Comparison of ENCODE assay signal across 23 mouse cellular contexts in the genomic region with DNA sequence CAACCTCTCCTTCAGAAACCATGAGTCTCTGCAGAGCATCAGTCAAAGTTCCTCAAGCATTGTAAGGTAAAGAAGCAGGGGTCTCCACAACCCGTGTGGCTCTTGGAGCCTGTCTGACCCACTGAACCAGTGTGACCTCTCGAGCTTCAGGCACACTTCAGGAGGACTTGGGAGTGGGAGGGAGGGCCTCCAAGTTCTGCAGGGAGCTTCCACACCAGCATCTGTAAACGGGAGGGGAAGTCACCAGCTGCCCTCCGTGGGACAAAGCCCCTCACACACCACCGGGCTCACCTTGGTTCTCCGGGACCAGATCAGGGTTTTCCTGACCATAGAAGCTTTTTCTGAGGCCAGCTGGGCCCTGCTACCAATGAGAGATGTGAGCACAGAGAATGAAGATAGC. TPM values are rescaled to one million over a fixed set of nuclear protein-coding genes. Genes with fewer than 3 reads are reported as not detected.
DNase-seq lines count a peak whose midpoint lies in the region; ATAC-seq and TF ChIP-seq lines count a peak whose summit lies in the region.
"Had no signal": no experiment of that assay in that cellular context is flagged by ENCODE, and none has a peak within 500 bp of the region (broad histone marks: within the 10 kb centered on the region; RNA-seq: fewer than 3 reads in every experiment).

No protein-coding gene starts in this region.

- no peak for TF ChIP-seq POLR2A in heart, adult 2 months (IDR thresholded peaks at IDR 0.05; ENCODE audit: insufficient read depth, low read depth, low read length)
- TF ChIP-seq POLR2A in bone marrow macrophage, adult 2 months (IDR thresholded peaks at IDR 0.05; ENCODE audit: borderline replicate concordance, low read depth, low read length): no peak

- no peak for TF ChIP-seq EP300 in heart, adult 2 months (IDR thresholded peaks at IDR 0.05; ENCODE audit: insufficient read depth, low read depth, low read length)
- no peak for TF ChIP-seq EP300 in lung, postnatal 0 days (IDR thresholded peaks at IDR 0.05)

- H3K4me1 ChIP-seq in heart, adult 2 months (ENCODE audit: control insufficient read depth, insufficient read depth, low read length): peaks cover 6% of the 10 kb centered on the region
- no peaks in the 10 kb centered on the region for H3K4me1 ChIP-seq in lung, postnatal 0 days (ENCODE audit: insufficient read depth, low read depth, low read length)
- H3K4me1 ChIP-seq in bone marrow macrophage, adult 2 months (ENCODE audit: control insufficient read depth, insufficient read depth, low read length): peaks cover 13% of the 10 kb centered on the region
- H3K4me1 ChIP-seq: forebrain, embryonic 15.5 days; heart, embryonic 13.5 days; limb, embryonic 15.5 days had no signal

- H3K36me3 ChIP-seq in heart, adult 2 months (ENCODE audit: control insufficient read depth, insufficient read depth, low read length): no peaks in the 10 kb centered on the region
- no peaks in the 10 kb centered on the region for H3K36me3 ChIP-seq in lung, postnatal 0 days (ENCODE audit: insufficient read depth, low read length)
- H3K36me3 ChIP-seq in macrophage (ENCODE audit: inconsistent target): no peaks in the 10 kb centered on the region
- H3K36me3 ChIP-seq: embryonic facial prominence, embryonic 13.5 days; forebrain, embryonic 15.5 days; heart, embryonic 13.5 days; limb, embryonic 15.5 days; midbrain, embryonic 12.5 days had no signal

- no peaks in the 10 kb centered on the region for H3K79me2 ChIP-seq in heart, adult 2 months (replicated peaks; ENCODE audit: control insufficient read depth, insufficient read depth, low read length)
- no peaks in the 10 kb centered on the region for H3K79me2 ChIP-seq in macrophage (ENCODE audit: inconsistent target)

- intact Hi-C loops in heart, adult 2 months (cut with DNase I): no loop called here

- 62% methylated on average over 6 of the region's 6 CpGs for WGBS in heart, adult 2 months
- WGBS in lung, postnatal 0 days: 51% methylated on average over 6 of the region's 6 CpGs
- WGBS in macrophage (ENCODE audit: missing documents): 24% methylated on average over 6 of the region's 6 CpGs

- H3K27ac ChIP-seq in heart, adult 2 months: no peak overlapping the region
- H3K27ac ChIP-seq in lung, postnatal 0 days (ENCODE audit: low read length): peak overlapping the region; percentile 55
- H3K27ac ChIP-seq in bone marrow macrophage, adult 2 months (ENCODE audit: insufficient read depth, low read depth, low read length): peak overlapping the region; percentile 82
- peak overlapping the region; percentile 78 for H3K27ac ChIP-seq in macrophage
- H3K27ac ChIP-seq: embryonic facial prominence, embryonic 13.5 days; forebrain, embryonic 15.5 days; heart, embryonic 13.5 days; limb, embryonic 15.5 days; midbrain, embryonic 12.5 days had no signal

- H3K9ac ChIP-seq in heart, adult 2 months (ENCODE audit: low read depth, low read length): no peak overlapping the region
- H3K9ac ChIP-seq in lung, postnatal 0 days (replicated peaks; ENCODE audit: low read depth): no peak overlapping the region
- H3K9ac ChIP-seq: embryonic facial prominence, embryonic 13.5 days; forebrain, embryonic 15.5 days; heart, embryonic 13.5 days; limb, embryonic 15.5 days; midbrain, embryonic 12.5 days had no signal

- H3K4me2 ChIP-seq in lung, postnatal 0 days (replicated peaks; ENCODE audit: low read depth, low read length): no peak overlapping the region
- H3K4me2 ChIP-seq: embryonic facial prominence, embryonic 13.5 days; forebrain, embryonic 15.5 days; heart, embryonic 13.5 days; limb, embryonic 15.5 days; midbrain, embryonic 12.5 days had no signal

- TF ChIP-seq CTCF in heart, adult 2 months (IDR thresholded peaks at IDR 0.05): no peak
- TF ChIP-seq CTCF in lung, postnatal 0 days (IDR thresholded peaks at IDR 0.05): no peak
- no peak for TF ChIP-seq CTCF in bone marrow macrophage, adult 2 months (IDR thresholded peaks at IDR 0.05; ENCODE audit: low read depth, low read length)

- no peak overlapping the region for H3K4me3 ChIP-seq in heart, adult 2 months
- no peak overlapping the region for H3K4me3 ChIP-seq in lung, postnatal 0 days (ENCODE audit: low read depth, low read length)
- no peak overlapping the region for H3K4me3 ChIP-seq in bone marrow macrophage, adult 2 months (ENCODE audit: insufficient read depth, low read length)
- H3K4me3 ChIP-seq in macrophage (ENCODE audit: inconsistent target): no peak overlapping the region
- H3K4me3 ChIP-seq: embryonic facial prominence, embryonic 13.5 days; forebrain, embryonic 15.5 days; heart, embryonic 13.5 days; limb, embryonic 15.5 days; midbrain, embryonic 12.5 days had no signal

- peak; percentile 85 for DNase-seq in heart, adult 11 months
- DNase-seq in heart, adult 2 months: no peak
- no peak for DNase-seq in lung, postnatal 0 days (ENCODE audit: low spot score)
- no peak for DNase-seq in lung, postnatal 14 days
- DNase-seq in layer of hippocampus, postnatal 25 days (ENCODE audit: extremely low spot score in 1 of 2, low spot score in 1 of 2): no peak
- DNase-seq in spleen, postnatal 36 days (ENCODE audit: low spot score in 2 of 2): no peak
- DNase-seq: adrenal gland, adult 8-10 months; cerebellum, adult 11 months; cerebellum, postnatal 10 days; layer of hippocampus, postnatal 36 days; lung, postnatal 10 days; spleen, adult 18-20 months; thymus, postnatal 25 days had no signal

- ATAC-seq in lung, postnatal 0 days: no peak
- ATAC-seq: forebrain, embryonic 15.5 days; Patski had no signal

- no peaks in the 10 kb centered on the region for H3K27me3 ChIP-seq in heart, adult 2 months (ENCODE audit: control insufficient read depth, insufficient read depth, low read length)
- H3K27me3 ChIP-seq in lung, postnatal 0 days (replicated peaks; ENCODE audit: insufficient read depth, low read length): no peaks in the 10 kb centered on the region
- H3K27me3 ChIP-seq: embryonic facial prominence, embryonic 13.5 days; forebrain, embryonic 15.5 days; heart, embryonic 13.5 days; limb, embryonic 15.5 days; midbrain, embryonic 12.5 days; Patski had no signal

- no peaks in the 10 kb centered on the region for H3K9me3 ChIP-seq in lung, postnatal 0 days (ENCODE audit: low read length)
- H3K9me3 ChIP-seq: embryonic facial prominence, embryonic 13.5 days; forebrain, embryonic 15.5 days; heart, embryonic 13.5 days; limb, embryonic 15.5 days; midbrain, embryonic 12.5 days had no signal

RNA-seq across cellular contexts. Expression of a gene that starts 8.7 kb away (rescaled TPM):
- not detected for total RNA-seq in heart, adult 2 months (2021)
- polyA plus RNA-seq in heart, adult 2 months (2012; rRNA removed): 0.51 and 0.94 TPM in 2 replicates
- polyA plus RNA-seq in lung, postnatal 0 days (2015; fragmentation: Nextera tagmentation; extraction: Ambion mirVana): 1.1 and 2.4 TPM in 2 replicates
- polyA plus RNA-seq in bone marrow macrophage, adult 2 months (2012; ENCODE audit: insufficient read depth, insufficient read length, missing spikeins): not detected in 2 replicates
- not detected for total RNA-seq in macrophage (2018; cell fraction: chromatin; rRNA removed)
- under 1 TPM in 1 of 26 experiments, not detected in 25; 0.09 TPM for total RNA-seq in macrophage (2018; cell fraction: cytosol; rRNA removed)
- total RNA-seq in macrophage (2018; cell fraction: nucleus; rRNA removed): not detected
- 0.13 TPM in 1 of 3 replicates, not detected in the others for polyA plus RNA-seq in macrophage (2018)
- total RNA-seq in layer of hippocampus, postnatal 25 days (2021): under 1 TPM in 1 of 2 experiments, not detected in 1; 0.39 TPM
- polyA plus RNA-seq: CD4-positive, CD25-positive, alpha-beta regulatory T cell, adult 4 months; forebrain, embryonic 15.5 days; midbrain, embryonic 12.5 days; Patski had no signal

RNA-seq across cellular contexts. Expression of a gene that starts 21.2 kb away (rescaled TPM):
- total RNA-seq in heart, adult 2 months (2021): 10 to 100 TPM; 23.7 to 29.4 TPM
- polyA plus RNA-seq in heart, adult 2 months (2012; rRNA removed): 15.1 and 29.4 TPM in 2 replicates
- polyA plus RNA-seq in lung, postnatal 0 days (2015; fragmentation: Nextera tagmentation; extraction: Ambion mirVana): 1.2 and 2.7 TPM in 2 replicates
- polyA plus RNA-seq in bone marrow macrophage, adult 2 months (2012; ENCODE audit: insufficient read depth, insufficient read length, missing spikeins): not detected in 2 replicates
- total RNA-seq in macrophage (2018; cell fraction: chromatin; rRNA removed): not detected
- not detected for total RNA-seq in macrophage (2018; cell fraction: cytosol; rRNA removed)
- not detected for total RNA-seq in macrophage (2018; cell fraction: nucleus; rRNA removed)
- not detected in 3 replicates for polyA plus RNA-seq in macrophage (2018)
- total RNA-seq in layer of hippocampus, postnatal 25 days (2021): not detected
- total RNA-seq: hematopoietic stem cell, adult 5-6 weeks; layer of hippocampus, postnatal 36 days had no signal
- polyA plus RNA-seq: CD4-positive, CD25-positive, alpha-beta regulatory T cell, adult 4 months; heart, embryonic 13.5 days; midbrain, embryonic 12.5 days had no signal
